Mouse (Mus musculus): ENCODE measurements around the gene Camta1.

DNA sequence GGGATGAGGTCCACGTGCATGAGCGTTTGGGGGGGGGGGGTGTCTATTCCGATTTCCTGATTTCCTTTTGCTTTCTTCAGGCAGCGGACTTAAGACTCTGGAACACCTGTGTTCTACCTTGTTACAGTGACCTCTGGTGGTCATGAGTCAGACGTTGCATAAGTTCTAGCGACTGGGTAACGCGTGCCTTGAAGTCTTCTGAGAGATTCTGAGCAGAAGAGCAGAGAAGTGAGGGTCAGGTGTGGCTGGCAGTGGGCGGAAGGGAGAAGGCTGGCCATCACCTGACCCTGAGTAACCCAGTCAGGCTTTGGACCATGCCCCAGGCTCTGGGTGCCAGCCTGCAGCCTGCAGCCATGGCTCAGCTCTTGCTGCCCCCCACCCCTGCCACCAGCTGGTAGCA lies 222.7 kb downstream of the Camta1 start:
- TF ChIP-seq POLR2A (IDR thresholded peaks at IDR 0.05; ENCODE audit: borderline replicate concordance, low read depth, low read length) (no peak), CTCF (IDR thresholded peaks at IDR 0.05; ENCODE audit: low read depth, low read length) (no peak)

All from bone marrow macrophage, adult 2 months (primary cell).